Mouse (Mus musculus) forebrain, embryonic 10.5 days (tissue): Measurements from ENCODE around the gene Kazn. TPM values are rescaled to one million over a fixed set of nuclear protein-coding genes. Genes with fewer than 3 reads are reported as not detected.

ENCODE experiments used
- DNase-seq: peaks from one replicate; pipeline ENCODE4 v3.0.0-alpha.2; 2017; ENCODE audit warnings: low spot score; ENCODE audit errors: extremely low spot score
- H3K27ac ChIP-seq: fragments of 300-500 bp; sonication (generic); 2 replicates; pipeline ENCODE4 v1.5.1; 2016; ENCODE audit warnings: mild to moderate bottlenecking
- H3K27me3 ChIP-seq: fragments of 300-500 bp; sonication (generic); 2 replicates; pipeline ENCODE4 v1.6.1; 2016; ENCODE audit warnings: mild to moderate bottlenecking; ENCODE audit not compliant: poor library complexity, severe bottlenecking
- H3K36me3 ChIP-seq: fragments of 300-500 bp; sonication (generic); replicated peaks from 2 replicates; pipeline ENCODE4 v1.6.1; 2016; ENCODE audit warnings: mild to moderate bottlenecking, moderate library complexity
- H3K4me1 ChIP-seq: fragments of 300-500 bp; sonication (generic); 2 replicates; pipeline ENCODE4 v1.6.1; 2016
- H3K4me3 ChIP-seq: fragments of 300-500 bp; sonication (generic); 2 replicates; pipeline ENCODE4 v1.5.1; 2016; ENCODE audit warnings: mild to moderate bottlenecking, moderate library complexity
- H3K9me3 ChIP-seq: fragments of 300-500 bp; sonication (generic); 2 replicates; pipeline ENCODE4 v1.6.1; 2016; ENCODE audit warnings: mild to moderate bottlenecking, moderate library complexity
- WGBS: fragments of 180-500 bp; shearing (Covaris S2); methylation state at CpG from one replicate; pipeline ENCODE4 v1.1.7; 2016; 5-methylcytosine and 5-hydroxymethylcytosine counted together
- polyA plus RNA-seq: library from polyadenylated mRNA; unstranded; fragments of >200 nt; fragmentation: Nextera tagmentation; extraction: Ambion mirVana; gene quantifications from 2 replicates; pipeline ENCODE4 v1.2.1, GENCODE M21; 2016

The Kazn gene
- 11.4 and 11.8 TPM in 2 replicates for polyA plus RNA-seq

DNA sequence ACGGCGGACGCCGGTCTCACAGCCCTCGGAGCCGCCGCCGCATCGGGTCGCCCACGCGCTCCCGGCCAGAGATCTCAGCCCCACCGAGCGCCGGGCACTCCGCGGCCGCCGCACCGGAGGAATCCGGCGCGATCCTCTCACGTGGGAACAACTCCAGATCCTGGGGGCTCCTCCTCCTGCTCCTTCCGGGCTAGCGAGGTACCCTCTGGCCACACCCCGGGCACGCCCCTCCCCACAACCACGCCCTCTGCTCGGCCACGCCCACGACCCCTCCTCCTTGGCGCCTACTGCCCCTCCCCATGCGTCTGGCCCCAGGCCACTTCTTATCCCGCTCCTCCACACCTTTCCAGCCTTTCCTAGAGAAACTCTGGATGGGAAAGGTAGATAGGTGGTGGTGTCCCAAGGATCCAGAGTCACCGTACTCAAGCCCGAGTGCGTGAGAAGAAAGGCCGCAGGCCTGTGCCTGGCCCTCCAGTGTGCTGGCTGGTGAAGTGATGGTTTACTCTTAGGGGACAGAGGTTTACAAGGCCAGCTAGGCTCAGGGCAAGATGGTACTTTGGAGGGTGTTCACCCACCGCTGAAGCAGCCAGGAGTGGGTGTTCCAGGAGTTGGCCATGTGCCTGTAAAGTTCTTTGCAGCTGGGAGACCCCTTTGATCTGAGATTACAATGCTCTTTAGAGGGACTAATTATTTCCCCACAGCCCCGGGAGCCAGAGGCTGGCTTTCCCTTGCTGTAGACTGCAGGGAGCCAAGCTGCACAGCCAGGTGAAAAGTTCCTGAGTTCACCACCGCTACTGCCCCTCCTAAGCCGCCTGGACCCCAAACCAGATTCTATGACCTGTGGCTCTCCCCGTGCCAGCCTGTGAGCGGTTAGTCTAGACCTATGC lies at the start of gene Kazn:
Gene Kazn, minus strand, starts transcription at position 162 of the 887 bp plus-strand sequence.
- Histone ChIP-seq H3K36me3 (no peaks in the 10 kb centered on the region), H3K4me1 (peaks cover 59% of the 10 kb centered on the region), H3K9me3 (no peaks in the 10 kb centered on the region), H3K27me3 (peaks cover 24% of the 10 kb centered on the region), H3K4me3 (peak within 1 kb of the TSS; percentile 81), H3K27ac (peak within 1 kb of the TSS; percentile 86)
- DNase-seq = peak; percentile 93
- 3% methylated on average over 46 of the region's 46 CpGs for WGBS

DNA sequence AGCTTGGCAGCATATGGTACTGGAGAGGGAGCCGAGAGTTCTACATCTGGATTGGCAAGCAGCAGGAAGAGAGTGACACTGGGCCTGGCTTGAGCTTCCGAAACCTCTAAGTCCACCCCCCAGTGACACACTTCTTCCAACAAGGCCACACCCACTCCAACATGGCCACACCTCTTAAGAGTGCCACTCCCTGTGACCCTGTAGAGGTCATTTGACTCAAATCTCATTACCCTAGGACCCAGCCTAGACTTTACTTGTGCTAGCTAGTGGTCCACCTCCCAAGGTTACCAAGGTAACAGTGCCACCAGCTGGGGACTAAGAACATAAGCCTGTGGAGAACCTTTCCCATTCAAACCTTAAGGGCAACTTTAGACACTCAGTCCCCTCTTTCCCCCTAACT lies 46.3 kb upstream of the Kazn start:
- no peak overlapping the region for H3K4me3 ChIP-seq
- H3K36me3 ChIP-seq = no peaks in the 10 kb centered on the region
- DNase-seq = no peak
- H3K9me3 ChIP-seq = peaks cover 5% of the 10 kb centered on the region; the same call in 1 of the 2 replicates
- 88% methylated on average over 2 of the region's 2 CpGs for WGBS
- no peaks in the 10 kb centered on the region for H3K4me1 ChIP-seq
- H3K27ac ChIP-seq = no peak overlapping the region
- no peaks in the 10 kb centered on the region for H3K27me3 ChIP-seq

DNA sequence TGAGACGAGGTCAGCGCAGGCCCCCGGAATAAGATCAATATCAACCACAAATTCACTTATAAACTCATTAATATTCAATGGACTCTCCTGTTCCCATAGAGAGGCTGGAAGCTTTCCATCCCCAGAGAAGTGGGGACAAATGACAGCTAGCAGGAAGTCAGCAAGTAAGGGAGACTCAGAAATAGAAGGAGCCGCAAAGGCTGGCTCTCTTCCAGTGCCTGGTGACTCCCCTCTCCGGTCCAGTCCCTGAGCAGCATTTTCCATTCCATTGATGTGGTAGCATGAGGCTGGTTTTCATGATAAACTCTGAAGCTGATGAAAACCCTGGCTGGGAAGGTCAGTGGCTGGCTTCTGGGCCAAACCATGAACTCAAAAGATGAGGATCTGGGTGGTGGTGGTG lies 44.7 kb upstream of the Kazn start:
- no peak overlapping the region for H3K4me3 ChIP-seq
- no peak for DNase-seq
- H3K4me1 ChIP-seq = no peaks in the 10 kb centered on the region
- no peak overlapping the region for H3K27ac ChIP-seq
- no peaks in the 10 kb centered on the region for H3K27me3 ChIP-seq
- no peaks in the 10 kb centered on the region for H3K36me3 ChIP-seq
- WGBS = 94% methylated on average over 5 of the region's 5 CpGs
- peaks cover 5% of the 10 kb centered on the region; the same call in 1 of the 2 replicates for H3K9me3 ChIP-seq

DNA sequence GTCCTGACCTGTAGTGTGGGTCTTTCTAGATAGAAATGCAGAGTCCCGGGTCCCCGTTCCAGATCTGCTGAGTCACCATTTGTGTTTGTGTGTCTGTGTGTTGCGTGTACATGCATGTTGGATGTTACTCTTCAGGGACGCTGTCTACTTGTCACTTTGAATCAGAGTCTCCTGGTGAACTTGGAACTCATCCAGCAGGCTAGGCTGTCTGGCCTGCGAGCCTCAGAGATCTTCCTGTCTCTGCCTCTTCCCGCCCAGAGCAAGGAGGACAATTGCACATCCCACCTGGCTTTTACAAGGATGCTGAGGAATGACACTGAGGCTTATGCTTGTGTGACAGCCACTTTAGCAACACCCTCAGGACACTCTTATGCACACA lies 39.0 kb upstream of the Kazn start:
- peaks cover 6% of the 10 kb centered on the region; the same call in 1 of the 2 replicates for H3K9me3 ChIP-seq
- WGBS = 94% methylated on average over 6 of the region's 6 CpGs
- DNase-seq = no peak
- no peak overlapping the region for H3K4me3 ChIP-seq
- no peaks in the 10 kb centered on the region for H3K36me3 ChIP-seq
- no peak overlapping the region for H3K27ac ChIP-seq
- peaks cover 9% of the 10 kb centered on the region for H3K4me1 ChIP-seq
- H3K27me3 ChIP-seq = no peaks in the 10 kb centered on the region

DNA sequence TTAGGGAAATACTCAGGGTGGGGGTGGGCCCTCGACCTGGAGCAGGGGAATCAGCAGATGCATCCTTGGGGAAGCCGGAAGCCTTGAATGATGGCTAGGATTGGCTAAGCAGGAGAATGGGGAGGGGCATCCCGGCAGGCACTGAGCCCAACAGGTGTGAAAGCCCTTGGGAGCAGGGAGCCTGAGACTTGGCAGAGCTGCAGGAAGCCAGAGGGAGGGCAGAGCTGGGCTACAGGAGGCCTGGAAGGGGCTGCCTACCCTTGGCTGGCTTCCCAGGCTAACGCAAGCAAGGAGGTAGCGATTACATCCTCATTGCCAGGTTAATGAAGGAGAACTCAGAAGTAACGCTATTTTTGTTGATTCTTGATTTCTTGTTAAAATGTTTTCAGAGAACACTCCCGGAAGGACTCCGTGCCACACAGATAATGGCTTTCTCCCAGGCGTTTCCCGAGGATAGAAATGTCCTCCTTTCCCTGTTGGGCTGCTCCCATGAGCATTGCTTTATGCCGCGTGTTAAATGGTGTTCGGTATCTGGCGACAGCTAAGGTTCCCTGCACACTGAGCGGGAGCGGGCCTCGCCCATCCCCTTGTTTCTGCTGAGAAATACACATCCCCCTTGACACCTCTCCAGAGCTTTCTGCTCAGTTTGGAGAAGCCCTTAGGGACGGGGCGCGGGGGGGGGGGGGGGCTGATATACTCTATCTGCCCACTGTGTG lies 38.4 kb upstream of the Kazn start:
- H3K27ac ChIP-seq = no peak overlapping the region

DNA sequence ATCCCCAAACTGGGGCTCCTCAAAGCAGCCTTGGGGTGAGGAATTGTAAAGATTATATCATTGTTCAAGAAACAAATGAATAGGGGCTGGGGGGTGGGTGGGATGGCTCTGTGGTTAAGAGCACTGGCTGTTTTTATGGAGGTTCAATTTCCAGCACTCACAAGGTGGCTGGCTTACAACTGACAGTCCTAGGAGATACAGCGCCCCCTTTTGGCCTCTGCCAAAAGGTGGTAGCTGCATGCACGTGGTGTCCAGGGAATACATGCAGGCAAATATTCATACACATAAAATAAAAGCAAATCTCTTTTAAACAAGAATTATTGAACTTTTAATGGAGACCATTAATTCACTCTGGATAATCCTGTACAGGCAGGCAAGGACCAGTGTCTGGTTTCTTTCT lies 36.0 kb upstream of the Kazn start:
- no peaks in the 10 kb centered on the region for H3K36me3 ChIP-seq
- H3K4me1 ChIP-seq = peaks cover 9% of the 10 kb centered on the region
- H3K27ac ChIP-seq = no peak overlapping the region
- no peak for DNase-seq
- 41% methylated on average over 2 of the region's 2 CpGs for WGBS
- no peak overlapping the region for H3K4me3 ChIP-seq
- no peaks in the 10 kb centered on the region for H3K27me3 ChIP-seq
- H3K9me3 ChIP-seq = peaks cover 9% of the 10 kb centered on the region; the same call in 1 of the 2 replicates

More for the DNA sequence above, 38.4 kb upstream of the Kazn start:
- peaks cover 9% of the 10 kb centered on the region; the same call in 1 of the 2 replicates for H3K9me3 ChIP-seq
- WGBS = 52% methylated on average over 20 of the region's 20 CpGs
- H3K36me3 ChIP-seq = no peaks in the 10 kb centered on the region
- H3K4me3 ChIP-seq = no peak overlapping the region
- H3K27me3 ChIP-seq = no peaks in the 10 kb centered on the region
- H3K4me1 ChIP-seq = peaks cover 9% of the 10 kb centered on the region
- DNase-seq = no peak

DNA sequence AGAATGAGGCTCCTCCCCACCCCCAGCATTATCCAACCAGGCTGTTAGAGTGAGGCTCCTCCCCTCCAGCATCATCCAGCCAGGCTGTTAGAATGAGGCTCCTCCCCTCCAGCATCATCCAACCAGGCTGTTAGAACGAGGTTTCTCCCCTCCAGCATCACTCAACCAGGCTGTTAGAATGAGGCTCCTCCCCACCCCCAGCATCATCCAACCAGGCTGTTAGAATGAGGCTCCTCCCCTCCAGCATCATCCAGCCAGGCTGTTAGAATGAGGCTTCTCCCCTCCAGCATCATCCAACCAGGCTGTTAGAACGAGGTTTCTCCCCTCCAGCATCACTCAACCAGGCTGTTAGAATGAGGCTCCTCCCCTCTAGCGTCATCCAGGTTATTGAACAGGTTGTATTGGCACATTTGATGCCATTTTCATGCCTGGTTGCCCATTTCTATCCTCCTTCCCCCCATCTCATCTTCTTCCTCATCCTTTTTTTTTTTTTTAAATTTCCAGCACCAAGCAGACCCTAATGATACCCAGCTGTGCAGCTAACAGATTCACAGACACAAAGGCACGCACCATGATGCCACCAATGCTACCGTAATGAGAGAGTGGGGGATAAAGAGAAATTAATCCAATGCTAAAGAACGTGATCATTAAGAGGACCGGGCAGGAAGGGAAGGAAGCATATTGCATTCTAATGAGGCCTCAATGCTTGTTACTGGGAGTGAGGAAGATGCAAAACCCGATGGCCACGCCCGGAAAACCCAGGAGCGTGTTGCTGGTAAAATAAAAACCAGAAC lies 35.4 kb upstream of the Kazn start:
- 81% methylated on average over 11 of the region's 11 CpGs for WGBS
- Histone ChIP-seq H3K9me3 (peaks cover 9% of the 10 kb centered on the region; the same call in 1 of the 2 replicates), H3K27ac (no peak overlapping the region), H3K27me3 (no peaks in the 10 kb centered on the region), H3K36me3 (no peaks in the 10 kb centered on the region), H3K4me1 (peaks cover 9% of the 10 kb centered on the region), H3K4me3 (no peak overlapping the region)
- no peak for DNase-seq

DNA sequence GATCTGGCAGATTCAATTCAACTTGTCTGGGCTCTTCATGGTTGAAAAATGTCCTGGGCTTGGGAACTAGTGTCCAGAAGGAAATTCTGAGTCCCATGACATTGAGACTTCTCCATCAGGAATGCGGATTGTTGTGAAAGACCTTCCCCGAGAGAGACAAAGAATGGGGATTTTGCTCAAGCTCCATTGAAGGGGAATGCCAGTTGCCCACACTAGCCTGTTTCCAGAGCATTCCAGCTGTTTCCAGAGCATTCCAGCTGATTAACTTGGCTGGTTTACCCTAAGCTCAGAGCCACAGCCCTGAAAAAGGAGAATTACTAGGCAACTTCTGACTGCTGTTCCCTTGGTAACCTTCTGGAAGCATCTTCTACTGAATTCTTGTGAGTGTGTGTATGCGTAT lies 32.3 kb upstream of the Kazn start:
- no peak for DNase-seq
- H3K27ac ChIP-seq = no peak overlapping the region
- H3K9me3 ChIP-seq = peaks cover 19% of the 10 kb centered on the region
- H3K4me1 ChIP-seq = peaks cover 17% of the 10 kb centered on the region
- peaks cover 17% of the 10 kb centered on the region for H3K27me3 ChIP-seq
- 86% methylated on average over 3 of the region's 3 CpGs for WGBS
- 0 out of 2 replicates have a peak, but pooled peaks cover 3% of the 10 kb centered on the region for H3K36me3 ChIP-seq
- no peak overlapping the region for H3K4me3 ChIP-seq

DNA sequence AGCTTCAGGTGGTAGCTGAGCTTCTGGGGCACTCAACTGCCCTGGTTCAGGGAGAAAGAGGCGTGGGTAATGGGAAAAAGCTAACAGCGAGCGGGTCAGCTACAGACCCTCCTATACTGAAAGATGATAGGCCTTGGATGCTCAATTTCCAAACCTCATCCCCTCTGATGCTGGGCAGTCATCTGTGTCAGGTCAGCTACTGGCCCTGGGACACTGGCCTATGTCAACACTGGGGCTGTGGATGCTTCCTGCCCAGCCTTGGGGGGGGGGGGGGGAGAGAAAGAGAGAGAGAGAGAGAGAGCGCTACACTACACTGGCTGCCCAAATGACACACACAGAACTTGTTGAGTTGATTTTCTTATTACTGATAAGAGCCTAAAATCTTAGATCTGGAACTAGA lies 28.6 kb upstream of the Kazn start:
- no peak for DNase-seq
- Histone ChIP-seq H3K27me3 (peaks cover 23% of the 10 kb centered on the region), H3K27ac (no peak overlapping the region), H3K9me3 (peaks cover 10% of the 10 kb centered on the region), H3K4me1 (peaks cover 19% of the 10 kb centered on the region), H3K4me3 (no peak overlapping the region), H3K36me3 (0 out of 2 replicates have a peak, but pooled peaks cover 3% of the 10 kb centered on the region)
- 16% methylated on average over 4 of the region's 4 CpGs for WGBS

DNA sequence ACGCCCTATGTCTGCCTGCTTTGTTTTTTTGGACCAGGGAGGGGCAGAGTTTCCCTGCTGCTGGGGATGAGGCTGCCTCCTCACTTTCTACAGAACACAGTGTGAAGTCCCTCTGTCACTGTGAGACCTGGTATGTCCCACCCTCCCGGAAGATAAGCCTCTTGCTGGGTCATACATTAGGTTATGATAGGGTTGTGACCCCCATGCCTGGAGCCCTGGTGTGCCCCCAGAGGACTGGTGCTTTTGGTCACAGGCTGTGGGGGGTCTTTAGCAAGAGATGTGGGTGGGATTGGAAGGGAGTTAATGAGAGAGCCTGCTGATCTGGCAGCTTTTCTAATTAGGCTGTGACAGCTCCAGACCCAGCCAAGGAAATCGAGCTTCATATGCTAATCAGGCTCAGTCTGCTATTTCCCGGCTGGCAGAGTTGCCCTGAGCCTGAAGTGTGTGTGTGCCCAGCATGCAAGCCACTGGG lies 28.2 kb upstream of the Kazn start:
- H3K36me3 ChIP-seq = 0 out of 2 replicates have a peak, but pooled peaks cover 3% of the 10 kb centered on the region
- 0 out of 2 replicates have a peak overlapping the region, but pooled peaks have one; percentile 58 for H3K27ac ChIP-seq
- H3K9me3 ChIP-seq = peaks cover 10% of the 10 kb centered on the region
- H3K4me1 ChIP-seq = peaks cover 19% of the 10 kb centered on the region
- 5% methylated on average over 4 of the region's 4 CpGs for WGBS
- H3K27me3 ChIP-seq = peaks cover 23% of the 10 kb centered on the region
- peak; percentile 24 for DNase-seq
- H3K4me3 ChIP-seq = no peak overlapping the region

DNA sequence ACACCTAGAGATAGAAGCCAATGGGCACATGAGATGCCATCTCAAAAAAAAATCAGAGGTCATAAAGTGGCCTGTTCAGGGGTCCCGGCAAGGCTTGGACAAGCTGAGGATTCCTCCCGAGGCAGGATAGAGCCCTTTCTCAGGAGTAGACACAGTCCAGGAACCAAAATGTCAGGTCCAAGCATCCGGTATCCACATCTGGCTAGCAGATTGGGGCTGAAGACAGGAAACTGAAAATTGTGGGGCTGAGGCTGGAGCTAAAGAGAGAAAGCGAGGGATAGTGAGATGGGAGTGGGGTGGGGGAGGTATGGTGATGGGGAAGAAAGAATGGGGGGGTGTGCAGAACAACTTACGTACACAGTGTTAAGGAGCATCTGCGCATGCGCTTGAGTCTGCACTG lies 25.1 kb upstream of the Kazn start:
- Histone ChIP-seq H3K27me3 (peaks cover 22% of the 10 kb centered on the region), H3K36me3 (0 out of 2 replicates have a peak, but pooled peaks cover 3% of the 10 kb centered on the region), H3K4me1 (peaks cover 19% of the 10 kb centered on the region), H3K9me3 (peaks cover 7% of the 10 kb centered on the region), H3K4me3 (no peak overlapping the region), H3K27ac (no peak overlapping the region)
- DNase-seq = no peak
- WGBS = 87% methylated on average over 7 of the region's 7 CpGs

DNA sequence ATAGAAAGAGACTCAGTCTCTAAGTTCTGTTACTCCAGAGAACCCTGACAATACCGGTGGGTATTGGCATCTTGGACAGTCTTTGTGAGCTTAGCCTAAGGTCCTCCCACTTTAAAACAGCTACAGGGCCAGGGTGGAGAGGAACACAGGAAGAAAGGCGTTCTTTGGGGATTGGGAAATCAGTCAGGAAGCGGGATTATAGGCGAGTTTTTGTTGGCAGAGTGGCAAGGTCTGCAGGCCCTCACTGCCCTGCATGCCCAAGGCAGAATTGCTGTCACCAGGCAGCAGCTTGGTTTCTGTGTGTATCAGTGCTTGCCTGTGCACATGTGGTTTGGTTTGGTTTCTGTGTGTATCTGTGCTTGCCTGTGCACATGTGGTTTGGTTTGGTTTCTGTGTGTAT lies 22.5 kb upstream of the Kazn start:
- peaks cover 8% of the 10 kb centered on the region for H3K27me3 ChIP-seq
- WGBS = 79% methylated on average over 4 of the region's 4 CpGs
- DNase-seq = no peak
- no peaks in the 10 kb centered on the region for H3K36me3 ChIP-seq
- H3K27ac ChIP-seq = no peak overlapping the region
- peaks cover 3% of the 10 kb centered on the region; the same call in 1 of the 2 replicates for H3K4me1 ChIP-seq
- no peak overlapping the region for H3K4me3 ChIP-seq
- H3K9me3 ChIP-seq = no peaks in the 10 kb centered on the region
